Mouse (Mus musculus): ENCODE measurements at regions not wholly inside any gene's neighbourhood (a gene's known extent, or its start where the extent isn't known, plus 50 kb on each side); places are given as distances from the start of the nearest gene placed in this dataset.

DNA sequence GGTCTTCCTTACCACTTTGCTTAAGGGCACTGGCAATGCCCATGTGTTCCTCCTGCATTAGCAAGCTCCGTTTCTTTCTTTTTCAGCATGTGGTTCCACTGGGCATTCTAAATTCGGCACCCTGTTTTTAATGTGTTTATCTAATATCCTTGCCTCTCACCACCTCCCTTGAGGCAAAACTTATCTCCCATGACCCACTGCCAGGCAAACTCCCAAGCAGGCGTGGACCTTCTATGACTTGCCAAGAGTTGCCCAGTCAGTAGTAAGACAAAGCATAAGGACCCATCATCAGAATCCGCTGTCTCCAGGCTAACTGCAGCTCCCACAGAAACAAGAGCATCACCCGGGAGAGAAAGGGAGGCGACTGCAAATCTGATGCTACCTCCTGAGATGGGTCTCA, 245.2 kb downstream of the Setd4 start:
- 93% methylated on average over 6 of the region's 6 CpGs for WGBS
- ATAC-seq (ENCODE audit: low FRiP score) = no peak
- Histone ChIP-seq H3K27me3 (replicated peaks) (no peaks in the 10 kb centered on the region), H3K27ac (replicated peaks) (no peak overlapping the region), H3K9ac (replicated peaks) (no peak overlapping the region), H3K36me3 (no peaks in the 10 kb centered on the region), H3K4me2 (no peak overlapping the region), H3K9me3 (replicated peaks) (no peaks in the 10 kb centered on the region), H3K4me3 (replicated peaks) (no peak overlapping the region), H3K4me1 (no peaks in the 10 kb centered on the region)

DNA sequence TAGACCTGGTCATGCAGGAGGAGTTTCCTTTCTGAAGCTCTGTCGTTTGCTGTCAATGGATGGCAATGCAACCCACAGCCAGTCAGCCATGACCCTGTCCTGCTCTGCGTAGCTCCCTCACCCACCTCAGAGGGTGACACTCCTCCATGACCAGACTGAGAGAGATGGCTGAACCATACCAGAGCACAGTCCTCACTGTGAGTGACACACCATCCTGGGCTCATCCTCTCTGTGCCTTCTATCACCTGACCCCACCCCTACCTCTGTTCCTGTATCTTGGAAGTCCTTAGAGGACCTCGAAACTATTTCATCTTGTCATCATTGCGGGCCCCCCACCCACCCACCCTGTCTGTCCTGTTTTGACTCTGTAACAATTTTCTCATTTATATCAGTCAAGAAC, 245.7 kb downstream of the Setd4 start:
- Histone ChIP-seq H3K36me3 (no peaks in the 10 kb centered on the region), H3K27ac (replicated peaks) (no peak overlapping the region), H3K4me1 (no peaks in the 10 kb centered on the region), H3K4me2 (no peak overlapping the region), H3K9me3 (replicated peaks) (no peaks in the 10 kb centered on the region), H3K27me3 (replicated peaks) (no peaks in the 10 kb centered on the region), H3K9ac (replicated peaks) (no peak overlapping the region), H3K4me3 (replicated peaks) (no peak overlapping the region)
- no peak for ATAC-seq (ENCODE audit: low FRiP score)
- 83% methylated on average over 4 of the region's 4 CpGs for WGBS

DNA sequence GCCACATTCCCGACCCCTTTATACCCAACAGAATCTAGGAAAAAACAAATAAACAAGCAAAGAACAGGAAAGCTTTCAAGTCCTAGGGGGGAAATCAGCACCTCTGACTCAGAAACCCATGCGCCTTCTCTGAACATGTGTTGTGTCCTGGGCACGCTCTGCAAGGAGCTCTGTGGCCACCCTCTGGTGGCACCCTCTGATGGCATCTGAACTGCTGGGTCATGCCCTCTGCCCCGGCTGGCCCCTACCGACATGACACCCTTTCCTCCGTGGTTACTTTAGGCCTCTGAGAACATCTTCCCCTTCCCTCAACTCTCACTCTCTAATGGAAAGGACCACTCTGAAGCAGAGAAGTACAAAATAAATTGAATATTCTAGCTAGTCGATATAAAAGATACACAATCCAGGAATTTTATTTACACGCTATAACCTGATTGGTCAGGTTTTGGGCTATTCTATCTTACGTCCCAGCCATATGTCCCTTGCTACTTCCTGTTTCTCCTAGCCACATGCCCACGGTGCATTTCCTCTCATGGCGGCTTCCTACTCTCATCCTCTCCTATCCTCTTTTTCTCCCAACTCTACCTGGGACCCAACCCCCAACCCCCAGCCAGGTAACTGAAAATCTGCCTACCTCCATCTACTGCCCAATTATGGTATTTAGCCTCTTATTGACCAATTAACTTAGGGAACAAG, 248.5 kb downstream of the Setd4 start:
- H3K4me2 ChIP-seq = no peak overlapping the region
- no peaks in the 10 kb centered on the region for H3K9me3 ChIP-seq (replicated peaks)
- H3K27ac ChIP-seq (replicated peaks) = no peak overlapping the region
- H3K4me1 ChIP-seq = no peaks in the 10 kb centered on the region
- no peak overlapping the region for H3K9ac ChIP-seq (replicated peaks)
- no peaks in the 10 kb centered on the region for H3K27me3 ChIP-seq (replicated peaks)
- 90% methylated on average over 11 of the region's 11 CpGs for WGBS
- no peaks in the 10 kb centered on the region for H3K36me3 ChIP-seq
- no peak for ATAC-seq (ENCODE audit: low FRiP score)
- H3K4me3 ChIP-seq (replicated peaks) = no peak overlapping the region

- WGBS = 79% methylated on average over 6 of the region's 6 CpGs
- no peak for ATAC-seq (ENCODE audit: low FRiP score)
- Histone ChIP-seq H3K27ac (replicated peaks) (no peak overlapping the region), H3K9ac (replicated peaks) (no peak overlapping the region), H3K36me3 (no peaks in the 10 kb centered on the region), H3K4me3 (replicated peaks) (no peak overlapping the region), H3K4me2 (no peak overlapping the region), H3K4me1 (no peaks in the 10 kb centered on the region), H3K9me3 (replicated peaks) (no peaks in the 10 kb centered on the region), H3K27me3 (replicated peaks) (no peaks in the 10 kb centered on the region)
Observed at GRCm38 (mm10) chr16:93353971-93354370, 249.9 kb downstream of the Setd4 start.

GRCm38 (mm10) chr16:93344555-93344954, 259.3 kb downstream of the Setd4 start:
- H3K4me2 ChIP-seq = no peak overlapping the region
- H3K36me3 ChIP-seq = no peaks in the 10 kb centered on the region
- no peak overlapping the region for H3K27ac ChIP-seq (replicated peaks)
- H3K27me3 ChIP-seq (replicated peaks) = no peaks in the 10 kb centered on the region
- no peaks in the 10 kb centered on the region for H3K4me1 ChIP-seq
- H3K4me3 ChIP-seq (replicated peaks) = no peak overlapping the region
- no peak for ATAC-seq (ENCODE audit: low FRiP score)
- H3K9ac ChIP-seq (replicated peaks) = no peak overlapping the region
- no peaks in the 10 kb centered on the region for H3K9me3 ChIP-seq (replicated peaks)
- whole genome bisulfite sequencing = 86% methylated on average over 5 of the region's 5 CpGs

- no peak overlapping the region for H3K27ac ChIP-seq (replicated peaks)
- H3K36me3 ChIP-seq = no peaks in the 10 kb centered on the region
- no peaks in the 10 kb centered on the region for H3K27me3 ChIP-seq (replicated peaks)
- WGBS = 85% methylated on average over 2 of the region's 2 CpGs
- H3K4me2 ChIP-seq = no peak overlapping the region
- no peak overlapping the region for H3K9ac ChIP-seq (replicated peaks)
- H3K9me3 ChIP-seq (replicated peaks) = no peaks in the 10 kb centered on the region
- H3K4me1 ChIP-seq = no peaks in the 10 kb centered on the region
- ATAC-seq (ENCODE audit: low FRiP score) = no peak
- H3K4me3 ChIP-seq (replicated peaks) = no peak overlapping the region
Observed at GRCm38 (mm10) chr16:93342701-93343100, 261.2 kb downstream of the Setd4 start.

DNA sequence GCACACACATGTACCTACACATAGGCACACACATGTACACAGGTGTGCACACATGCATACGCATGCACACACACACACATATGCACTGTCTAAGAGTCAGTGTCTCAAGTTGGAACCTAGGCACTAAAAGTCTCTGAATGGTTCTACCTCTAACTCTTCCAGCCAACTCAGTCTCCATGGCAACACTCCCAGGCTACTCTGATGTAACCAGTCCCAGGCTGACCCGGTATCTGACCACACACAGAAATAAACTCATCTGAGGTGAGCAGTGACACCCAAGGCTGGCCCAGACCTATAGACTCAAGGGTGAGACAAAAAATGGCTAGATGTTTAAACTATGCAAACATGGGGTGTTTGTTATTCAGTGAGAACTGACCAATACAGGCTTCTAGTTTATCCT, 262.1 kb downstream of the Setd4 start:
- no peaks in the 10 kb centered on the region for H3K9me3 ChIP-seq (replicated peaks)
- no peaks in the 10 kb centered on the region for H3K36me3 ChIP-seq
- WGBS = 88% methylated on average over 2 of the region's 2 CpGs
- H3K27me3 ChIP-seq (replicated peaks) = no peaks in the 10 kb centered on the region
- no peak overlapping the region for H3K27ac ChIP-seq (replicated peaks)
- no peak overlapping the region for H3K4me3 ChIP-seq (replicated peaks)
- H3K4me1 ChIP-seq = no peaks in the 10 kb centered on the region
- ATAC-seq (ENCODE audit: low FRiP score) = no peak
- H3K9ac ChIP-seq (replicated peaks) = no peak overlapping the region
- H3K4me2 ChIP-seq = no peak overlapping the region

DNA sequence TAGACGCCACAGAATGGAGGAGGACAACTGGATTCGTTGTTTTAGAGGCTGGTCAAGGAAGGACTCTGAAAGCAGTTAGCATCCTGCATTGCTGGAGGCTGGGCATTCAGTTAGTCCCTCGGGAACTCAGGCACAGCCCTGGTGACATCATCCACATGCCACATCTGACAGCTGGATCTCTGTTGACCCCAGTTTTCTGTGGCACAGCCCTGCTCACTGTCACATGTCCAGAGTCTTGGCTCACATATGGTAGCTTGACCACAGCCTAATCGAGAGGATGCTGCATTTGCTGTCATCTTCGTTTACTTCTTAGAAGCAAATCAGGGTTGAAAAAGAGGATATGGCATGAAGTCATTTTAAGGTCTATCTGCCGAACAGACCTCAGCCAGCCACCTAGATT, 265.1 kb downstream of the Setd4 start:
- no peak overlapping the region for H3K9ac ChIP-seq (replicated peaks)
- no peaks in the 10 kb centered on the region for H3K9me3 ChIP-seq (replicated peaks)
- 85% methylated on average over 6 of the region's 6 CpGs for WGBS
- no peaks in the 10 kb centered on the region for H3K27me3 ChIP-seq (replicated peaks)
- H3K36me3 ChIP-seq = no peaks in the 10 kb centered on the region
- H3K4me2 ChIP-seq = no peak overlapping the region
- H3K4me1 ChIP-seq = 0 out of 2 replicates have a peak, but pooled peaks cover under 1% of the 10 kb centered on the region
- no peak overlapping the region for H3K4me3 ChIP-seq (replicated peaks)
- no peak for ATAC-seq (ENCODE audit: low FRiP score)
- no peak overlapping the region for H3K27ac ChIP-seq (replicated peaks)

- no peaks in the 10 kb centered on the region for H3K36me3 ChIP-seq
- H3K9me3 ChIP-seq (replicated peaks) = no peaks in the 10 kb centered on the region
- no peak overlapping the region for H3K4me2 ChIP-seq
- WGBS = 93% methylated on average over 11 of the region's 11 CpGs
- H3K27me3 ChIP-seq (replicated peaks) = 0 out of 2 replicates have a peak, but pooled peaks cover 5% of the 10 kb centered on the region
- no peak overlapping the region for H3K4me3 ChIP-seq (replicated peaks)
- no peak overlapping the region for H3K27ac ChIP-seq (replicated peaks)
- ATAC-seq (ENCODE audit: low FRiP score) = no peak
- H3K4me1 ChIP-seq = peaks cover 8% of the 10 kb centered on the region
- H3K9ac ChIP-seq (replicated peaks) = no peak overlapping the region
Observed at GRCm38 (mm10) chr16:93335322-93336111, 268.3 kb downstream of the Setd4 start.

DNA sequence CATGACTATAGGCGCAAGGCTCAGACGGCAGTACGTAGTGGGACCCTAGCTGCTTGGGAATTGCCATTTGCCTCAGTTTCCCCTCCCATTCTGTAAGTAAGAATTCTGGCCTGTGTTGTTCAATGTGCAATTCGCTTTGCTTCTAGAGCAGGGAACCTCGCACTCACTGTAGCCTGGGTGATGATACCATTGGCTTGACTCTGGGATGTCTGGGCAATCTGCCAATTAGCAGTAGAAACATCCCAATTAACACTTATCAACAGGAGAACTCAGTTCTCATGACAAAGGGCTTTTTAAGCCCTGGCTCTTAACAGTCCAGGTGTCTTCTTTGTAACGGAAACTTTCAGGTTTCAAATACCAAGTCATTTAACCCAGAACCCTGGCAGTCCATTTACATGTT, 270.2 kb downstream of the Setd4 start:
- Histone ChIP-seq H3K27ac (replicated peaks) (no peak overlapping the region), H3K4me3 (replicated peaks) (no peak overlapping the region), H3K9ac (replicated peaks) (no peak overlapping the region), H3K36me3 (no peaks in the 10 kb centered on the region), H3K9me3 (replicated peaks) (no peaks in the 10 kb centered on the region), H3K4me2 (no peak overlapping the region), H3K4me1 (peaks cover 14% of the 10 kb centered on the region), H3K27me3 (replicated peaks) (0 out of 2 replicates have a peak, but pooled peaks cover 5% of the 10 kb centered on the region)
- 61% methylated on average over 6 of the region's 6 CpGs for WGBS
- ATAC-seq (ENCODE audit: low FRiP score) = no peak

GRCm38 (mm10) chr16:93328680-93329395, 275.0 kb downstream of the Setd4 start:
- H3K36me3 ChIP-seq = no peaks in the 10 kb centered on the region
- H3K9ac ChIP-seq (replicated peaks) = no peak overlapping the region
- no peak for ATAC-seq (ENCODE audit: low FRiP score)
- H3K27me3 ChIP-seq (replicated peaks) = 0 out of 2 replicates have a peak, but pooled peaks cover 5% of the 10 kb centered on the region
- H3K4me2 ChIP-seq = no peak overlapping the region; the same call in 1 of the 2 replicates
- no peak overlapping the region for H3K27ac ChIP-seq (replicated peaks)
- H3K9me3 ChIP-seq (replicated peaks) = no peaks in the 10 kb centered on the region
- H3K4me3 ChIP-seq (replicated peaks) = no peak overlapping the region
- peaks cover 15% of the 10 kb centered on the region for H3K4me1 ChIP-seq
- WGBS = 23% methylated on average over 13 of the region's 13 CpGs

DNA sequence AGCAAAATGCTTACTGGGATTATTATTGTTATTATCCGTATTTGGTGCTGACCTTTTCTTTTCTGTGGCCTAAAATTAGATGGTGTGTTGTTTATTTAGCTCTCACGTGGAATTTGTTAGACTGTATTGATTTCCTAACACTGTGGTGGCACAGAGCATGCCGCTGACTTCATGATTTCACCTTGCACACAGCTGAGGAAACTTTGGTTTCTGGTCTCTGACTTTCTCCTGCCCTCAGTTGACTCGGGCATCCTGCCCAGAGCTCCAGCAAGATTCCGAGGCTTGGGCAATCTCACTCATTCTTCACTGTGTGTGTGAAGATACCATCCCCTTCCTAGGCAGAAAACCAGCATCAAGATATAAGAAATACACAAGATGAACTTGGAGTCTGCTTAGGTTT, 279.0 kb downstream of the Setd4 start:
- Histone ChIP-seq H3K36me3 (no peaks in the 10 kb centered on the region), H3K4me1 (peaks cover 13% of the 10 kb centered on the region), H3K4me2 (no peak overlapping the region), H3K27ac (replicated peaks) (no peak overlapping the region), H3K4me3 (replicated peaks) (no peak overlapping the region), H3K9ac (replicated peaks) (no peak overlapping the region), H3K27me3 (replicated peaks) (no peaks in the 10 kb centered on the region), H3K9me3 (replicated peaks) (no peaks in the 10 kb centered on the region)
- no peak for ATAC-seq (ENCODE audit: low FRiP score)
- WGBS = 89% methylated on average over 5 of the region's 5 CpGs

Measured in neural tube, embryonic 15.5 days (tissue).